Mouse (Mus musculus) neural tube, embryonic 13.5 days (tissue): ENCODE measurements around the gene Arhgef15. TPM values are rescaled to one million over a fixed set of nuclear protein-coding genes. Genes with fewer than 3 reads are reported as not detected.
A peak's percentile ranks its signal among the peaks of the same experiment; 100 is the strongest.
"Not testable (repeated sequence)": the region's sequence is repeated elsewhere in the genome, so short reads cannot be mapped to it uniquely, and the experiment has no call there.

Experiments used
- ATAC-seq: fragments of 200-750 bp; cut with Nextera tagmentation; 2 replicates; pipeline ENCODE4 v1.8.0; 2017; ENCODE audit warnings: low read depth, mild to moderate bottlenecking, moderate TSS enrichment, moderate library complexity
- H3K27ac ChIP-seq: fragments of 300-500 bp; sonication (generic); replicated peaks from 2 replicates; pipeline ENCODE4 v1.5.1; 2015; ENCODE audit warnings: moderate library complexity, mild to moderate bottlenecking, inconsistent platforms
- H3K27me3 ChIP-seq: fragments of 300-500 bp; sonication (generic); 2 replicates; pipeline ENCODE4 v1.6.1; 2015; ENCODE audit warnings: mild to moderate bottlenecking, inconsistent platforms
- H3K36me3 ChIP-seq: fragments of 300-500 bp; sonication (generic); 2 replicates; pipeline ENCODE4 v1.6.1; 2015; ENCODE audit warnings: mild to moderate bottlenecking, inconsistent platforms
- H3K4me1 ChIP-seq: fragments of 300-500 bp; sonication (generic); replicated peaks from 2 replicates; pipeline ENCODE4 v1.6.1; 2015; ENCODE audit warnings: inconsistent platforms
- H3K4me2 ChIP-seq: fragments of 300-500 bp; sonication (generic); 2 replicates; pipeline ENCODE4 v1.6.1; 2015; ENCODE audit warnings: inconsistent platforms, mild to moderate bottlenecking, moderate library complexity
- H3K4me3 ChIP-seq: fragments of 300-500 bp; sonication (generic); 2 replicates; pipeline ENCODE4 v1.5.1; 2015; ENCODE audit warnings: mild to moderate bottlenecking, inconsistent platforms
- H3K9ac ChIP-seq: fragments of 300-500 bp; sonication (generic); 2 replicates; pipeline ENCODE4 v1.6.1; 2015; ENCODE audit warnings: moderate library complexity, mild to moderate bottlenecking, inconsistent platforms
- H3K9me3 ChIP-seq: fragments of 300-500 bp; sonication (generic); 2 replicates; pipeline ENCODE4 v1.6.1; 2016; ENCODE audit warnings: inconsistent platforms
- WGBS: fragments of 180-500 bp; shearing (Covaris S2); methylation state at CpG from one replicate; pipeline ENCODE4 v1.1.7; 2015; 5-methylcytosine and 5-hydroxymethylcytosine counted together
- polyA plus RNA-seq: library from polyadenylated mRNA; unstranded; fragments of >200 nt; fragmentation: Nextera tagmentation; extraction: Ambion mirVana; gene quantifications from 2 replicates; pipeline ENCODE4 v1.2.1, GENCODE M21; 2015

Arhgef15 gene
- polyA plus RNA-seq, 1 experiment from 2014 or later: 14.8 TPM

- Histone ChIP-seq H3K27ac (no peak overlapping the region), H3K4me3 (no peak overlapping the region), H3K4me1 (peaks cover 10% of the 10 kb centered on the region), H3K4me2 (no peak overlapping the region), H3K36me3 (no peaks in the 10 kb centered on the region), H3K9ac (no peak overlapping the region), H3K27me3 (0 out of 2 replicates have a peak, but pooled peaks cover 3% of the 10 kb centered on the region), H3K9me3 (no peaks in the 10 kb centered on the region)
- 75% methylated on average over 2 of the region's 2 CpGs for WGBS
- ATAC-seq: no peak
Measured at GRCm38 (mm10) chr11:68963405-68963804, 6.1 kb upstream of the Arhgef15 start.

DNA sequence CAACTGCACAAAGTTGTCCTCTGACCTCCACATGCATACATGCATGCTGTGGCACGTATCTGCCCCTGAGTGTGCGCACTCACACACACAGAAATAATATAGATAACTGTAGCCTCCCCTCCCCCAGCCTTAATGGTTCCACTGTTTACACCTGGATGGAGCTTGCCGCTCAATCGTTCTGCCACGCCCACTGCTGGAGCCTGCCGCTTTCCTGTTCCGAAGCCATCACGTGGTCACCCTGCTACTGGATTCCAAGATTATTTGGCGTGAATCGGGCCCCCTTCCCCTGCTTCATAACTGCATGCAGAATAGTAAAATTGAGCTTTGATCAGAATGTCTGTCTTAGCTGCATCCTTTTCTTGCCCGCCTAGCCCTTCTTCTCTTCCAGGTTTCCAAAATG is 4.9 kb upstream of the Arhgef15 start:
- 27% methylated on average over 11 of the region's 11 CpGs for WGBS

DNA sequence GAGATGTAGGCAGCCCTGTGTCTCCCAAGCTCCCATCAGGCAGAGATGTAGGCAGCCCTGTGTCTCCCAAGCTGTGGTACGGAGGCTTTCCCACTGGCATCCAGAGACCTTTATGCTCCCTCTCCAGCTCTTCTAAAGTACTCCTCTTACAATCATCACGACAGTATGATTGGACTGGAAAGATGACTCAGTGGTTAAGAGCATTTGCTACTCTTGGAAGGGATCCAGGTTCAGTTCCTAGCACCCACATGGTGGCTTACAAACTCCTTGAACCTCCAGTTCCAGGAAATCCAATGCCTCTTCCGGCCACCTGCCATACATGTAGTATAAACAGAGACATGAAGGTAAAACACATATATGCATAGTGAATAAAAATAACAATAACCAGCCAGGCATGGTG is 4.3 kb upstream of the Arhgef15 start:
- no peak overlapping the region for H3K27ac ChIP-seq
- no peak overlapping the region for H3K9ac ChIP-seq
- H3K9me3 ChIP-seq: no peaks in the 10 kb centered on the region
- ATAC-seq: no peak
- WGBS: 72% methylated on average over 3 of the region's 3 CpGs
- H3K27me3 ChIP-seq: peaks cover 14% of the 10 kb centered on the region
- H3K4me1 ChIP-seq: no peaks in the 10 kb centered on the region
- no peaks in the 10 kb centered on the region for H3K36me3 ChIP-seq
- H3K4me3 ChIP-seq: no peak overlapping the region
- H3K4me2 ChIP-seq: no peak overlapping the region

More for the DNA sequence above, 4.9 kb upstream of the Arhgef15 start:
- not testable (repeated sequence) for H3K4me3 ChIP-seq, ATAC-seq, H3K9ac ChIP-seq, H3K4me2 ChIP-seq, H3K9me3 ChIP-seq, H3K27me3 ChIP-seq, H3K27ac ChIP-seq, H3K4me1 ChIP-seq, H3K36me3 ChIP-seq

- no peaks in the 10 kb centered on the region for H3K36me3 ChIP-seq
- H3K4me2 ChIP-seq: no peak overlapping the region
- peaks cover 46% of the 10 kb centered on the region for H3K27me3 ChIP-seq
- no peak for ATAC-seq
- WGBS: 78% methylated on average over 1 of the region's 1 CpGs
- H3K9me3 ChIP-seq: no peaks in the 10 kb centered on the region
- peaks cover 17% of the 10 kb centered on the region for H3K4me1 ChIP-seq
- H3K9ac ChIP-seq: no peak overlapping the region
- H3K4me3 ChIP-seq: no peak overlapping the region
- H3K27ac ChIP-seq: no peak overlapping the region
Measured at GRCm38 (mm10) chr11:68957971-68958370, 691 bp upstream of the Arhgef15 start.

DNA sequence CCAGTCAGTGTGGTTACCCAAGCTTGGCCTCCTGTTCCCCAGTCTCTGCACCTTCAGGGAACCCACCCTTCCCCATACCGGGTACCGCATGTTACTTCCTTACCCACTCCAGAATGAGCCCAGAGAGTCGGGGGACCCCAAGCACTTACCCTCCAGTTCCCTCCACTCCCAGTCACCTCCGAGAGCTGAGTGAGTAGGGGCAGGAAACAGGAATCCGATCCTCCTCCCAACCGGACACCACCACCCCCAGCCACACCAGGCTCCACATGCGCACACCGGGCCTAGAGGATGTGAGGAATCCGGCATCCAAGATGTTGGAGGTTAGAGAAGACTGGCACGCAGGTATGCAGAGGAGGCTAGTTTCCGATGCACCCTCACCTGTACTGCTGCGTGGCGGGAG is 583 bp downstream of the Arhgef15 start:
- Histone ChIP-seq H3K4me2 (peak overlapping the region; percentile 21; the same call in 1 of the 2 replicates), H3K27me3 (peaks cover 55% of the 10 kb centered on the region), H3K36me3 (no peaks in the 10 kb centered on the region), H3K4me3 (peak overlapping the region; percentile 15), H3K4me1 (peaks cover 17% of the 10 kb centered on the region), H3K9ac (0 out of 2 replicates have a peak overlapping the region, but pooled peaks have one; percentile 38), H3K27ac (0 out of 2 replicates have a peak overlapping the region, but pooled peaks have one; percentile 9), H3K9me3 (no peaks in the 10 kb centered on the region)
- ATAC-seq: no peak
- 31% methylated on average over 13 of the region's 13 CpGs for WGBS

- H3K4me3 ChIP-seq: peak overlapping the region; percentile 15; the same call in 1 of the 2 replicates
- H3K9ac ChIP-seq: peak overlapping the region; percentile 38; the same call in 1 of the 2 replicates
- 0 out of 2 replicates have a peak overlapping the region, but pooled peaks have one; percentile 9 for H3K27ac ChIP-seq
- H3K9me3 ChIP-seq: no peaks in the 10 kb centered on the region
- peak overlapping the region; percentile 21; the same call in 1 of the 2 replicates for H3K4me2 ChIP-seq
- H3K36me3 ChIP-seq: no peaks in the 10 kb centered on the region
- H3K4me1 ChIP-seq: peaks cover 17% of the 10 kb centered on the region
- peaks cover 61% of the 10 kb centered on the region for H3K27me3 ChIP-seq
- WGBS: 61% methylated on average over 3 of the region's 3 CpGs
- ATAC-seq: no peak
Measured at GRCm38 (mm10) chr11:68956107-68956506, 1.2 kb downstream of the Arhgef15 start.

- peaks cover 65% of the 10 kb centered on the region for H3K27me3 ChIP-seq
- no peak overlapping the region for H3K27ac ChIP-seq
- WGBS: 74% methylated on average over 5 of the region's 5 CpGs
- H3K36me3 ChIP-seq: no peaks in the 10 kb centered on the region
- peak overlapping the region; percentile 62 for H3K9ac ChIP-seq
- peak overlapping the region; percentile 60 for H3K4me2 ChIP-seq
- H3K4me1 ChIP-seq: peaks cover 17% of the 10 kb centered on the region
- ATAC-seq: peak; percentile 65; the same call in 1 of the 2 replicates
- H3K4me3 ChIP-seq: 0 out of 2 replicates have a peak overlapping the region, but pooled peaks have one; percentile 33
- no peaks in the 10 kb centered on the region for H3K9me3 ChIP-seq
Measured at GRCm38 (mm10) chr11:68955473-68955872, 1.8 kb downstream of the Arhgef15 start.

DNA sequence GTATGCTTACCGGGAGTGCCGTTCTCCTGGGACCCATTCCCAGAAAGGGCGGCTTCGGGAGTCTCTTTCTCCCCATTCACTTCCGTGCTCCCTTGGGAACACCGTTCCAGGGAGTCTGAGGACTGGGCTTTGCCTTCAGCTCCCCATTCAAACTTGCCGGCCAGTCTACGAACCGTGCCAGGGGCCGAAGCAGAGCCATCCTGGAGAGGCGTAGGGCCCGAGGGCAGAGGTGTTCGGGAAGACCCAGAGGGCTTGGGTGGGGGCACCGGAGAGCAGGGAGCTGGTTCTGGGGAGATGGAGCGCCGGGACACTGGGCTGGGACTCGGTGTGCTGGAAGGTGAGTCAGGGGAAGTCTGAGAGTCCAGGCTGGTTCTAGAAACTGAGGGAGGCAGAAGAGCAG is 2.9 kb downstream of the Arhgef15 start:
- Histone ChIP-seq H3K27me3 (peaks cover 70% of the 10 kb centered on the region), H3K4me3 (peak overlapping the region; percentile 33), H3K4me1 (peaks cover 17% of the 10 kb centered on the region), H3K9ac (peak overlapping the region; percentile 62), H3K4me2 (peak overlapping the region; percentile 60), H3K27ac (no peak overlapping the region), H3K9me3 (no peaks in the 10 kb centered on the region), H3K36me3 (no peaks in the 10 kb centered on the region)
- ATAC-seq: 0 out of 2 replicates have a peak, but pooled peaks have one; percentile 29
- under 1% methylated on average over 17 of the region's 17 CpGs for WGBS

- Histone ChIP-seq H3K9ac (no peak overlapping the region; the same call in 1 of the 2 replicates), H3K4me3 (peak overlapping the region; percentile 33), H3K27me3 (peaks cover 70% of the 10 kb centered on the region)
Measured at GRCm38 (mm10) chr11:68953903-68954302, 3.4 kb downstream of the Arhgef15 start.

DNA sequence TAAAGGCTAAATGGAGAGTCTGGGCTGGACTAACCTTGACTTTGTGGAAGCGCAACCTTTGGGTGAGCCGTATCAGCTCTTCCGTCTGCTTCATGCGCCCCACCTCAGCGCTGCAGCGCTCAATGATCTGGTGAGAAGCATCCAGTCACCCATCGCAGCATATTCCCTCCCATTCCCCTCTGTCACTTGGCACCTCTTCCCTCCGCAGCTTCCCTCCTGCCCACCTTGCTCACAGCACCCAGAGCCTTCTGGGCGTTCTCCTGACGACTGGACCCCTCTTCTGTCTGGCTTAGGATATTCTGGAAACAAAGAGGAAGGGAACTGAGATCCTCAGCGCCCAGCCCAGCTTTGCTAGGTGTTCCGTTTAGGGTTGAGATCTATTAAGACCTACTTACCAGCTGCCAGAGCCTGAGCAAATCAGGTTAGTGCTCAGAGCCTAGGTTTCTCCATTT is 9.7 kb downstream of the Arhgef15 start:
- peak; percentile 86 for ATAC-seq
- H3K27ac ChIP-seq: peak overlapping the region; percentile 83
- H3K27me3 ChIP-seq: peaks cover 35% of the 10 kb centered on the region
- H3K4me3 ChIP-seq: peak overlapping the region; percentile 41
- H3K36me3 ChIP-seq: peaks cover 13% of the 10 kb centered on the region; the same call in 1 of the 2 replicates
- peak overlapping the region; percentile 73 for H3K9ac ChIP-seq
- 11% methylated on average over 12 of the region's 12 CpGs for WGBS
- H3K9me3 ChIP-seq: no peaks in the 10 kb centered on the region
- peaks cover 13% of the 10 kb centered on the region for H3K4me1 ChIP-seq
- H3K4me2 ChIP-seq: peak overlapping the region; percentile 54

More at GRCm38 (mm10) chr11:68953903-68954302, 3.4 kb downstream of the Arhgef15 start:
- no peak for ATAC-seq
- WGBS: 5% methylated on average over 13 of the region's 13 CpGs
- no peak overlapping the region for H3K27ac ChIP-seq
- H3K4me1 ChIP-seq: peaks cover 17% of the 10 kb centered on the region
- no peaks in the 10 kb centered on the region for H3K36me3 ChIP-seq
- H3K4me2 ChIP-seq: peak overlapping the region; percentile 60
- no peaks in the 10 kb centered on the region for H3K9me3 ChIP-seq

DNA sequence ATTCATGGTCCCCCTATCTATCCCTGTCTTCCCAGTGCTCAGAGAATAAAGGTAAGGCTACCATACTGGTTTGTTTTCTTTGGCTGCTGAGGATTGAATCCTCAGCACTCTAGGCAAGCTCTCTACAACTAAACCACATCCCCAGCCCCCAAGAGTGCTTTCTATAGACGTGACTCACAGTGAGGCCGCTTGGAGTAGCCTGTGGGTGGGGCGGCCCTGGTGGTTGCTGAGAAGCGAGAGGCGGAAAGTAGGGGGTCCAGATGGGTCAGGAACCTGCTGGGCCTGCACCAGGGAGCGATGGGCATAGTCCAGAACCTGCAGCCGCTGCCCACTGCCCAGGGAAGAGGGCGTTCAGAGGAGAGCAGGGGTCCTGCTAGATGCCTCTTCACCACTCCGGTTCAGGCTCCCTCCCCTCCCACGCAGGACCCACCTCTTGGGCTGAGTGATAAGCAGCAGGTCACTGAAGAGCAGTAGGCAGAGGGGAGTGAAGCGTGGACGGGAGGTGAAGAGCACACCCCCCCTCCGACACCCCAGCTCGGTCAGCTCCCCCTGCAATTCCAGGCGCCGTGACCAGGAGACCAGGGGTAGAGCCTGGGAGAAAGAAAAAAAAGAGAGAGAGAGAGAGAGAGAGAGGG is 10.4 kb downstream of the Arhgef15 start:
- peaks cover 13% of the 10 kb centered on the region for H3K4me1 ChIP-seq
- no peaks in the 10 kb centered on the region for H3K9me3 ChIP-seq
- H3K4me3 ChIP-seq: peak overlapping the region; percentile 41
- peaks cover 13% of the 10 kb centered on the region; the same call in 1 of the 2 replicates for H3K36me3 ChIP-seq
- ATAC-seq: peak; percentile 63
- peak overlapping the region; percentile 83 for H3K27ac ChIP-seq
- peak overlapping the region; percentile 54 for H3K4me2 ChIP-seq
- peaks cover 31% of the 10 kb centered on the region for H3K27me3 ChIP-seq
- WGBS: 9% methylated on average over 15 of the region's 16 CpGs
- H3K9ac ChIP-seq: peak overlapping the region; percentile 73

- Histone ChIP-seq H3K4me3 (peak overlapping the region; percentile 41), H3K36me3 (peaks cover 13% of the 10 kb centered on the region; the same call in 1 of the 2 replicates), H3K9me3 (no peaks in the 10 kb centered on the region), H3K4me2 (peak overlapping the region; percentile 54), H3K27ac (0 out of 2 replicates have a peak overlapping the region, but pooled peaks have one; percentile 83), H3K4me1 (peaks cover 16% of the 10 kb centered on the region), H3K9ac (peak overlapping the region; percentile 73; the same call in 1 of the 2 replicates), H3K27me3 (peaks cover 22% of the 10 kb centered on the region)
- WGBS: 86% methylated on average over 4 of the region's 4 CpGs
- no peak for ATAC-seq
Measured at GRCm38 (mm10) chr11:68946001-68946400, 11.3 kb downstream of the Arhgef15 start.
